Mouse (Mus musculus) lung, embryonic 14.5 days (tissue): ENCODE measurements around the gene Dyrk1a. TPM values are rescaled to one million over a fixed set of nuclear protein-coding genes. Genes with fewer than 3 reads are reported as not detected.
"Not testable (repeated sequence)": the region's sequence is repeated elsewhere in the genome, so short reads cannot be mapped to it uniquely, and the experiment has no call there.

Experiments
- ATAC-seq: fragments of 200-750 bp; cut with Nextera tagmentation; 2 replicates; pipeline ENCODE4 v1.8.0; 2017; ENCODE audit warnings: mild to moderate bottlenecking, moderate TSS enrichment, moderate library complexity; ENCODE audit not compliant: insufficient read depth
- DNase-seq: peaks from one replicate; pipeline ENCODE4 v3.0.0-alpha.2; 2015
- H3K27ac ChIP-seq: fragments of 300-500 bp; sonication (generic); 2 replicates; pipeline ENCODE4 v1.5.1; 2014; ENCODE audit warnings: low read depth, mild to moderate bottlenecking, moderate library complexity
- H3K27me3 ChIP-seq: fragments of 300-500 bp; sonication (generic); 2 replicates; pipeline ENCODE4 v1.6.1; 2014; ENCODE audit warnings: low read length, control low read depth; ENCODE audit not compliant: insufficient read depth
- H3K36me3 ChIP-seq: fragments of 300-500 bp; sonication (generic); 2 replicates; pipeline ENCODE4 v1.6.1; 2014; ENCODE audit warnings: control low read depth; ENCODE audit not compliant: insufficient read depth
- H3K4me1 ChIP-seq: fragments of 300-500 bp; sonication (generic); 2 replicates; pipeline ENCODE4 v1.6.1; 2014; ENCODE audit warnings: antibody characterized with exemption, control low read depth; ENCODE audit not compliant: insufficient read depth
- H3K4me2 ChIP-seq: fragments of 300-500 bp; sonication (generic); 2 replicates; pipeline ENCODE4 v1.6.1; 2014; ENCODE audit warnings: mild to moderate bottlenecking
- H3K4me3 ChIP-seq: fragments of 300-500 bp; sonication (generic); 2 replicates; pipeline ENCODE4 v1.5.1; 2014; ENCODE audit warnings: low read depth, low read length
- H3K9ac ChIP-seq: fragments of 300-500 bp; sonication (generic); 2 replicates; pipeline ENCODE4 v1.6.1; 2014
- H3K9me3 ChIP-seq: fragments of 300-500 bp; sonication (generic); 2 replicates; pipeline ENCODE4 v1.6.1; 2016; ENCODE audit warnings: low read depth, low read length, control low read depth
- CTCF ChIP-seq: IDR thresholded peaks from 2 replicates; pipeline ENCODE4 v1.5.1; 2016; ENCODE audit warnings: antibody characterized with exemption, low read depth
- WGBS: fragments of 180-500 bp; shearing (Covaris S2); extraction: QIAGEN DNeasy Blood & Tissue Kit; methylation state at CpG from one replicate; pipeline ENCODE4 v1.1.7; 2014; 5-methylcytosine and 5-hydroxymethylcytosine counted together
- polyA plus RNA-seq: library from polyadenylated mRNA; unstranded; fragments of >200 nt; fragmentation: Nextera tagmentation; extraction: Ambion mirVana; gene quantifications from 2 replicates; pipeline ENCODE4 v1.2.1, GENCODE M21; 2014

Gene Dyrk1a
- polyA plus RNA-seq, 1 experiment from 2014 or later = 11.8 TPM

DNA sequence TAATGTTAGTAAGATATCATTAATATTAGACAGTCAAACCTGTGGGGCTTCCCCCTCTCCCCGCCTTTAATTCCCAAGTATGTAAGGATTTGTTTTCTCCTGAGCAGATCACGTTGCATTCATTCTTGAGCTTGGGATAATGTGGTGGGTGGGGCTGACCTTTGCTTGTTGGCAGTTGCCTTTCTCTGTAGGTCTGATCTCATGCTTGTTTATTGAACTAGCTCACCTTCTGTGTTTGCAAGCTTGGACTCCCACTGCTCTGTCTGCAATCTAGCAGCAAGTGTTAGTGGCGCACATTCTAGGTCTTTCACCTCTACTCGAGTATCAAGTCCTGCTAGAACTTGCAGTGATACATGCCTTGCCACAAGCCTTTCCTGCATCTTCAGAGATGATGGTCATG is 111.1 kb downstream of the Dyrk1a start:
- WGBS = 63% methylated on average over 4 of the region's 4 CpGs
- Histone ChIP-seq H3K27me3 (no peaks in the 10 kb centered on the region), H3K27ac (no peak overlapping the region), H3K4me2 (no peak overlapping the region), H3K36me3 (peaks cover 59% of the 10 kb centered on the region), H3K4me3 (no peak overlapping the region), H3K9ac (no peak overlapping the region), H3K4me1 (no peaks in the 10 kb centered on the region), H3K9me3 (no peaks in the 10 kb centered on the region)
- no peak for TF ChIP-seq CTCF
- ATAC-seq (no peak), DNase-seq (no peak)

DNA sequence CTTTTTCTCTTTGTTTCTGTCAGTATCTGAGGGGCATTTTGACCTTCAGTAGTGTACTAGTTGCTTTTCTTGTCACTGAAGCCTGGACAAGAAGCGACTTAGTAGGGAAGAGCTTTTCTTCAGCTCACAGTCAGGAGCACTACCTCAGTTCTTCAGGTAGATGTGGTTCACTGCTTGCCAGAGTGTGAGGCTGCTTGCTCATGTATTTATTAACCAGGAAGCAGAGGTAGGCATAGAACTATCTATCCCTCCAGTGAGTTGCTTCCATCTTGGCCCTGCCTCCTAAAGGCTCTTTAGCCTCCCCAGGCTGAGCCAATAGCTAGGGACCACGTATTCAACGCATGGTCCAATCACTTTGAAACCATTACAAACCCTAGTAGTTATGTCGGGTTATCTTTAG is 112.0 kb downstream of the Dyrk1a start:
- H3K36me3 ChIP-seq = peaks cover 68% of the 10 kb centered on the region
- no peaks in the 10 kb centered on the region for H3K9me3 ChIP-seq
- no peaks in the 10 kb centered on the region for H3K27me3 ChIP-seq
- no peak overlapping the region for H3K4me3 ChIP-seq
- ATAC-seq (no peak), DNase-seq (no peak)
- no peak overlapping the region for H3K4me2 ChIP-seq
- WGBS = 87% methylated on average over 4 of the region's 4 CpGs
- H3K4me1 ChIP-seq = no peaks in the 10 kb centered on the region
- no peak for TF ChIP-seq CTCF
- H3K9ac ChIP-seq = no peak overlapping the region
- no peak overlapping the region for H3K27ac ChIP-seq

DNA sequence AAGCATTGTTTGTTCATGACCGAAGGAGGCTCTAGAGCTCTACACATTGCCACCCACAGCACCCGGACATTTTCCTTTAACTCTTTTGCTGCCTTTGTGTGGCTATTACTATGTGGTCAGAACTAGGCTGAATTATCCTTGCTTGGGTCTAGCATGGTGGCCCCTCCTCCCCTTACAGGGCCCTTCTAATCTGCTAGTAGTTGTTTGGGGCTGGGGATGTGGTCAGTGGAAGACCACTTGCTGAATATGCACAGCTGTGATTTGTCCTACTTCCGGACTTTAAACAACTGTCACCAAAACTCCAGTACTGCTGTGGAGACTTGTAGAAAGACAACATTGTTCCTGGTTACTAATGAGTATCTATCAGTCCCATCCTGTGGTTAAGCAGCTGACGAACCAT is 114.2 kb downstream of the Dyrk1a start:
- ATAC-seq = no peak
- 56% methylated on average over 4 of the region's 4 CpGs for WGBS

DNA sequence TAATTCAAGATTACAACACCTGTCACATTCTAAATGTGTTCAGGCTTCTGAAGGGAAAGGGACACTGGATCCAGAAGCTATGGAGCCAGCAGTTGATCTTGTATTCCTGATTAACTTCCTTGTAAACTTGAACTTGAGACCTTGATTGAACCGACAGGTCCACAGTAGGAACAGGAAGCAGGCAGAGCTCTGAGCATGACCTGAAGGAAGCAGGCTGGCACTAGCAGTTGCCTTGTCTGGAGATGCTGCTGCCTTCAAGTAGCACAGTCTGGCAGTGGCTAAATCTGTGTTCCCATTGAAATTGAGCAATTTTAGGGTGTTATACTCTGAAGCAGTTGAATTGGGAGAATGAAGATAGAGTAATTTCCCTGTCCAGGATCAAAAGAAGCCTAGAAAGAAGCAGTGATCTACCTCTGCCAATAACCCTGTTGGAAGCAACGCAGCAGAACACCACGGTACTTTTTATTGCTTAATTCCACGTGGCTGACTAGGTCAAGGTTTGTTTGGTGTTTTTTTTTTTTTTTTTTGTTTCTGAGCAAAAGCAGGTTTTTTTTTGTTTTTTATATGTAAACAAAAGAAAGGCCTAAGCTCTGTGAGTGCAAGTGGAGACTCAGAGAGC is 124.0 kb downstream of the Dyrk1a start:
- H3K9me3 ChIP-seq = no peaks in the 10 kb centered on the region
- H3K27ac ChIP-seq = no peak overlapping the region
- H3K4me2 ChIP-seq = no peak overlapping the region
- 72% methylated on average over 4 of the region's 4 CpGs for WGBS
- ATAC-seq = no peak
- peaks cover 65% of the 10 kb centered on the region for H3K36me3 ChIP-seq
- no peak overlapping the region for H3K4me3 ChIP-seq
- no peaks in the 10 kb centered on the region for H3K4me1 ChIP-seq
- H3K27me3 ChIP-seq = no peaks in the 10 kb centered on the region
- TF ChIP-seq CTCF = no peak
- H3K9ac ChIP-seq = no peak overlapping the region
- no peak for DNase-seq

More for the DNA sequence above, 114.2 kb downstream of the Dyrk1a start:
- TF ChIP-seq CTCF = no peak
- no peak for DNase-seq
- no peak overlapping the region for H3K9ac ChIP-seq
- no peaks in the 10 kb centered on the region for H3K9me3 ChIP-seq
- H3K4me2 ChIP-seq = no peak overlapping the region
- H3K36me3 ChIP-seq = peaks cover 74% of the 10 kb centered on the region
- H3K27ac ChIP-seq = no peak overlapping the region
- H3K4me1 ChIP-seq = no peaks in the 10 kb centered on the region
- H3K4me3 ChIP-seq = no peak overlapping the region
- no peaks in the 10 kb centered on the region for H3K27me3 ChIP-seq

DNA sequence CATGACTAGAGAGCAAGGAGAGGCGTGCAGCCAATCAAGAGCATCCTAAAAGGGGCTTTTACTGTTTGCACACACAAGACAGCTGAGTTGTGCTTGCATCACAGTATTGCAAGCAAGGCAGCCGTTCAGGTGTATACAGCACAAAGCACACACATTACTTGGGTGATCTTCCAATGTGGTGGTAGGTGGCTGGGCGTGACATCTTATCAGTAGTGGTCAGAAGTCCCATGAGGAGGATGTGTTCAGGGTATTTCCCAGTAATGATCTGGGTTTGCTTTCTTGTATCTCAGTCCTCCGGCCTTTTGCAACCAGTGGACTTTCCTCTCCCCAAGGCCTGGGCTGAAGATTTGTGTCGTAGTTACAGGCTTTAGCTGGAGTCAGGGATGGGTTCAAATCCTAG is 127.7 kb downstream of the Dyrk1a start:
- Histone ChIP-seq H3K4me3 (no peak overlapping the region), H3K27me3 (no peaks in the 10 kb centered on the region), H3K9me3 (no peaks in the 10 kb centered on the region), H3K9ac (no peak overlapping the region), H3K4me2 (no peak overlapping the region), H3K36me3 (peaks cover 31% of the 10 kb centered on the region), H3K27ac (no peak overlapping the region), H3K4me1 (no peaks in the 10 kb centered on the region)
- WGBS = 85% methylated on average over 5 of the region's 5 CpGs
- ATAC-seq (no peak), DNase-seq (no peak)
- no peak for TF ChIP-seq CTCF

DNA sequence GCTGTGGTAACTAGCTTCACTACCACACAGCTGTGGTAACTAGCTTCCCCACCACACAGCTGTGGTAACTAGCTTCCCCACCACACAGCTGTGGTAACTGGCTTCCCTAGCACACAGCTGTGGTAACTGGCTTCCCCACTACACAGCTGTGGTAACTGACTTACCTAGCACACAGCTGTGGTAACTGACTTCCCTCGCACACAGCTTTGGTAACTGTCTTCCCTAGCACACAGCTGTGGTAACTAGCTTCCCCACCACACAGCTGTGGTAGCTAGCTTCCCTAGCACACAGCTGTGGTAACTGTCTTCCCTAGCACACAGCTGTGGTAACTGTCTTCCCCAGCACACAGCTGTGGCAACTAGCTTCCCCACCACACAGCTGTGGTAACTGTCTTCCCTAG is 128.4 kb downstream of the Dyrk1a start:
- H3K27me3 ChIP-seq, H3K4me3 ChIP-seq, H3K27ac ChIP-seq, H3K9me3 ChIP-seq, H3K4me2 ChIP-seq, DNase-seq, H3K4me1 ChIP-seq, H3K9ac ChIP-seq, ATAC-seq: not testable (repeated sequence)
- WGBS = 81% methylated on average over 1 of the region's 1 CpGs
- H3K36me3 ChIP-seq = peaks cover 24% of the 10 kb centered on the region

DNA sequence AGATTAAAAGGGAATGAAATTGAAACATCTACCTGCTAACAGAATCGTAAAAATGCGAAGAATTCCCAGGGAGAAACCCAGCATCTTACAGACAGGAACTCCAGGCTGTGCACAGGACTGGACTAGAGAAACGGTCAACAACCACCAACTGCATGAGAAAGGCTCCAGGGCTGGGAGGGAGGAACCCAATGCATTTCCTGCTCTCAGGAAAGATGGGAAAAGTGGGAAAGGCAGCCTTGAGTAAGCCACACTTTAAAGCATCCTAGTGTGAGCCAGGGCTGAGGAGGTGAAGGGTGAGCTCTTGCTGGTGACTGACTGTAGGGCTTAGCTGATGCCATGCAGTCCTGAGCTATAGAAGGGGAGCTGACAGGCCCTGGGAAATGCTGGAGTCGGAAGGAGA is 131.3 kb downstream of the Dyrk1a start:
- no peak for TF ChIP-seq CTCF
- Histone ChIP-seq H3K27me3 (no peaks in the 10 kb centered on the region), H3K4me3 (no peak overlapping the region), H3K27ac (no peak overlapping the region), H3K9ac (no peak overlapping the region), H3K4me2 (no peak overlapping the region), H3K4me1 (no peaks in the 10 kb centered on the region), H3K9me3 (no peaks in the 10 kb centered on the region), H3K36me3 (no peaks in the 10 kb centered on the region)
- ATAC-seq = no peak
- DNase-seq = no peak
- 75% methylated on average over 4 of the region's 4 CpGs for WGBS

DNA sequence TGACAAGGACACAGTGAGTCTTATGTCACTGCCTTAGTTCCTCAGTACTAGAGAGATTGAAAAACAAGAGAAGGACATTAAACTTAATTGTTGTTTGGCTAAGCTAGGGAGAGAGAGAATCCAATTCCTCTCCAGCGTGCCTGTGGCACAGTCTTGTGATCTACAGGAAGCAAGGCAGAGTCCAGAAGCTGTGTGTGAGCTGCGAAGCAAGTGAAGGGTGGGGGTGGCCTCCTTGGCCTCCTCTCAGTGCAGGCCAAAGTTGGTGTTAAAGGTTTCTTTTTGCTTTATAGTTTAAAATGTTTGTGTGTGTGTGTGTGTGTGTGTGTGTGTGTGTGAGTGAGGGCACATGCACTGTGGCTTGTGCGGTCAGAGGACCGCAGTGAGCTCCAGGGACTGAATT is 132.2 kb downstream of the Dyrk1a start:
- no peaks in the 10 kb centered on the region for H3K27me3 ChIP-seq
- 77% methylated on average over 4 of the region's 4 CpGs for WGBS
- no peaks in the 10 kb centered on the region for H3K4me1 ChIP-seq

More for the DNA sequence above, 132.2 kb downstream of the Dyrk1a start:
- Histone ChIP-seq H3K36me3 (no peaks in the 10 kb centered on the region), H3K4me2 (no peak overlapping the region), H3K27ac (no peak overlapping the region), H3K4me3 (no peak overlapping the region), H3K9ac (no peak overlapping the region), H3K9me3 (no peaks in the 10 kb centered on the region)
- no peak for DNase-seq
- TF ChIP-seq CTCF = no peak
- ATAC-seq = no peak
